Mouse (Mus musculus) ovary, adult 2 months (tissue): ENCODE data around the gene Prom1. TPM values are rescaled to one million over a fixed set of nuclear protein-coding genes. Genes with fewer than 3 reads are reported as not detected.

ENCODE experiments used
- polyA plus RNA-seq: library from polyadenylated mRNA; depleted of rRNA; stranded (reverse); fragments of >200 nt; gene quantifications from 2 replicates; pipeline ENCODE4 v1.2.3, GENCODE M21; 2012; rRNA removed

Gene Prom1
- 3.9 and 6.1 TPM in 2 replicates for polyA plus RNA-seq

GRCm38 (mm10) chr5:44101231-44102110, at the start of gene Prom1:
TSS of gene Prom1 (minus strand) at chr5:44102032.

GRCm38 (mm10) chr5:43981620-43982019, 120.2 kb downstream of the Prom1 start, which contains the start of gene Fgfbp1:
TSS of gene Fgfbp1 (minus strand) at chr5:43981779.

Other genes with a start within 250 kb of the Prom1 start
- gene Cd38, start 233.5 kb downstream of the Prom1 start, polyA plus RNA-seq = 6.4 and 6.5 TPM in 2 replicates
- not detected in 2 replicates for gene Gm7879, start 188.9 kb downstream of the Prom1 start, polyA plus RNA-seq
- not detected in 2 replicates for gene Fgfbp1, start 120.3 kb downstream of the Prom1 start, polyA plus RNA-seq
- 31.3 and 38.2 TPM in 2 replicates for gene Tapt1, start 124.6 kb upstream of the Prom1 start, polyA plus RNA-seq